Mouse (Mus musculus): ENCODE measurements at regions not wholly inside any gene's neighbourhood (a gene's known extent, or its start where the extent isn't known, plus 50 kb on each side); places are given as distances from the start of the nearest gene placed in this dataset.
"Not testable (repeated sequence)": the region's sequence is repeated elsewhere in the genome, so short reads cannot be mapped to it uniquely, and the experiment has no call there.

GRCm38 (mm10) chr14:71642536-71642935 lies 849.1 kb downstream of the Gm9195 start:
- DNase-seq, result no peak

- no peak for DNase-seq
Observed at GRCm38 (mm10) chr14:71639083-71639482, 852.6 kb downstream of the Gm9195 start.

- DNase-seq, result no peak
Observed at GRCm38 (mm10) chr14:71635091-71635490, 856.5 kb downstream of the Gm9195 start.

- no peak for DNase-seq
Observed at GRCm38 (mm10) chr14:71609698-71610301, 881.8 kb downstream of the Gm9195 start.

- no peak for DNase-seq
Observed at GRCm38 (mm10) chr14:71603710-71604109, 887.9 kb downstream of the Gm9195 start.

GRCm38 (mm10) chr14:71597859-71598258 lies 893.8 kb downstream of the Gm9195 start:
- DNase-seq, result no peak

GRCm38 (mm10) chr14:71588694-71589240 lies 902.9 kb downstream of the Gm9195 start:
- no peak for DNase-seq

GRCm38 (mm10) chr14:71588006-71588405 lies 903.6 kb downstream of the Gm9195 start:
- no peak for DNase-seq

GRCm38 (mm10) chr14:71564816-71565215 lies 926.8 kb downstream of the Gm9195 start:
- DNase-seq, result no peak

GRCm38 (mm10) chr14:71561906-71562305 lies 929.7 kb downstream of the Gm9195 start:
- DNase-seq, result no peak

GRCm38 (mm10) chr14:71554324-71554723 lies 937.3 kb downstream of the Gm9195 start:
- not testable (repeated sequence) for DNase-seq

GRCm38 (mm10) chr14:71543580-71543979 lies 943.9 kb upstream of the Fam160b2 start:
- DNase-seq, result no peak

- DNase-seq, result peak; percentile 24
Observed at GRCm38 (mm10) chr14:71532074-71532659, 932.5 kb upstream of the Fam160b2 start.

GRCm38 (mm10) chr14:71531298-71531697 lies 931.7 kb upstream of the Fam160b2 start:
- no peak for DNase-seq

- peak; percentile 31 for DNase-seq
Observed at GRCm38 (mm10) chr14:71530421-71530820, 930.8 kb upstream of the Fam160b2 start.

GRCm38 (mm10) chr14:71518541-71518940 lies 918.9 kb upstream of the Fam160b2 start:
- no peak for DNase-seq

- DNase-seq, result no peak
Observed at GRCm38 (mm10) chr14:71500851-71501250, 901.2 kb upstream of the Fam160b2 start.

- no peak for DNase-seq
Observed at GRCm38 (mm10) chr14:71491201-71491600, 891.6 kb upstream of the Fam160b2 start.

- DNase-seq, result no peak
Observed at GRCm38 (mm10) chr14:71486176-71486970, 886.7 kb upstream of the Fam160b2 start.

- peak; percentile 34 for DNase-seq
Observed at GRCm38 (mm10) chr14:71475656-71476055, 876.0 kb upstream of the Fam160b2 start.

- peak; percentile 65 for DNase-seq
Observed at GRCm38 (mm10) chr14:71473907-71474306, 874.3 kb upstream of the Fam160b2 start.

GRCm38 (mm10) chr14:71432364-71432763 lies 832.7 kb upstream of the Fam160b2 start:
- no peak for DNase-seq
